Mouse (Mus musculus) spleen, adult 2 months (tissue): Measurements from ENCODE around the gene Olfr56.

Experiments used
- CTCF ChIP-seq: fragments of 200-500 bp; IDR thresholded peaks from 2 replicates; pipeline ENCODE4 v1.5.1; 2011; ENCODE audit warnings: mild to moderate bottlenecking, inconsistent platforms; ENCODE audit not compliant: insufficient read depth, insufficient read length, insufficient replicate concordance; ENCODE audit errors: extremely low read depth
- POLR2A ChIP-seq: fragments of 200-500 bp; IDR thresholded peaks from 2 replicates; pipeline ENCODE4 v1.6.1; 2011; ENCODE audit warnings: low read depth, low read length, inconsistent platforms

DNA sequence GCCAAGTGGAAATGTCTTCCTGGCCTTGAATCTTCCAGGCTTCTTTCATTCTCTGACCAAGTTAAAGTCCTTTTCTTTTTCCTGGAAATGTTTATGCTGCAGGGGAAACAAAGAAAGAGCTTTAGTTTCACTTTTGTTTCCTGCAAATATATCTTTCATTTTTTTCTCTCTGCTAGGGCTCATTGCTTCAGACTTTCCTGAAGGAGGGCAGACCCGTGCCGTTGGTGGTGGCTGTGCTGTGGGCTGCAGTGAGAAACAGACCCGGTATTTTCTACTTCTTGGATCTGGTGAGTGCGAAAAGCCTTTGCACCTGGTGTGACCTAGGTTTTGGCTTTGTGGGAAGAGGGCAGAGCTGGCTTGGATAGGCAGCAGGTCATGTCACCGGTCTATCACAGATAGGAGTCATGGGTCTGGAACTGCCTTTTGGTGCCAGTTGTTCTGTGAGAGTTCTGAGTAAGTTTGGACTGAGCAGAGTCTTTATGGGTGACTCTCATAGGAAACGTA, 108.2 kb downstream of the Olfr56 start:
- TF ChIP-seq CTCF (no peak), POLR2A (no peak; the same call in 1 of the 2 replicates)
